Mouse (Mus musculus) kidney, adult 2 months (tissue): Measurements from ENCODE around the gene Hnrnpll.

Experiments used
- CTCF ChIP-seq: fragments of 200-500 bp; conservative IDR thresholded peaks from 2 replicates; pipeline ENCODE4 v1.5.1; 2011; ENCODE audit warnings: low read depth, mild to moderate bottlenecking, control low read depth, low read length, moderate library complexity, mixed read lengths; ENCODE audit not compliant: insufficient read depth, insufficient read length
- POLR2A ChIP-seq: fragments of 200-500 bp; IDR thresholded peaks from one replicate; pipeline ENCODE4 v1.6.1; 2011; ENCODE audit warnings: low read depth, low read length, control low read depth

GRCm38 (mm10) chr17:80084424-80084823 lies 22.3 kb upstream of the Hnrnpll start:
- no peak for TF ChIP-seq POLR2A
- TF ChIP-seq CTCF = no peak
